Mouse (Mus musculus): ENCODE data around the gene Sh3bgrl2.

Gene Sh3bgrl2

GRCm38 (mm10) chr9:83635997-83636396 is 87.9 kb downstream of the Sh3bgrl2 start:
- DNase-seq: no peak

- no peak for DNase-seq
Measured at GRCm38 (mm10) chr9:83643139-83643538, 95.0 kb downstream of the Sh3bgrl2 start.

GRCm38 (mm10) chr9:83643833-83644232 is 95.7 kb downstream of the Sh3bgrl2 start:
- no peak for DNase-seq

- no peak for DNase-seq
Measured at GRCm38 (mm10) chr9:83646215-83646614, 98.1 kb downstream of the Sh3bgrl2 start.

GRCm38 (mm10) chr9:83646691-83647090 is 98.6 kb downstream of the Sh3bgrl2 start:
- DNase-seq: no peak

DNA sequence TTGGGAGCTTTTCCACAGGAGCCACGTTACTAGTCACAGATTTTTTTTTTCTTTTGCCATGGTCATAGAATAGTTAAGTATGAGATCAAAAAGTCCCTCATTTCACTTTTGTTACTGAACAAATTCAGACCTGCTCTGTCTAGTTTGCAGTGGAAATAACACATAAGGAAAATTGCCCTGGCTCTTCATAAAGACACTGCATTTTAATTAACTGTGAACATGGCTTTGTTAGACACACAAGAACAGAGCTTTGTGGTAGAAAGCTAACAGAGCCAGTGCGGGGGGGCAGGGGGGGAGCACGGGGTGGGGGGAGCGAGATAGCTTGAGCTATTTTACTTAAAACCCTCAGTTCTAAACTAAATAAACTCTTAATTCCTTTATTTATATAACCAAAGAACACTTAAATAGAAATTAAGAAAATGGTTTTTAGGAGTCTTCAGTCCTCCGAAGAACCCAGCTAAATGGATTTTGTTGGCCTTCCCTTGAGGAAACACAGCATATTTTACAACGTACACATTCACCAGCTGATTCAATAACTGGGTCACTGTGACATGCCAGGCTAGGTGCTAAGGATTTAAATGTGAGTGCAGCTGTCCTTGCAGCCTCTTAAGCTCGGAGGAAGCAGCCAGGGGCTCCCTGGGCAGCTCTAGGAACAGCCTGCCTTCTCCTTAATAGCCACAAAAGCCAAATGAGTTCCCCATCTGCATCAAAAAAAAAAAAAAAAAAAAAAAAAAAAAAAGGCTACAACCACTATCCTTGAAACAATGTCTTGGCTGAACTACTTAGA is 100.0 kb downstream of the Sh3bgrl2 start:
- DNase-seq: no peak

- DNase-seq: no peak
Measured at GRCm38 (mm10) chr9:83648733-83649132, 100.6 kb downstream of the Sh3bgrl2 start.

DNA sequence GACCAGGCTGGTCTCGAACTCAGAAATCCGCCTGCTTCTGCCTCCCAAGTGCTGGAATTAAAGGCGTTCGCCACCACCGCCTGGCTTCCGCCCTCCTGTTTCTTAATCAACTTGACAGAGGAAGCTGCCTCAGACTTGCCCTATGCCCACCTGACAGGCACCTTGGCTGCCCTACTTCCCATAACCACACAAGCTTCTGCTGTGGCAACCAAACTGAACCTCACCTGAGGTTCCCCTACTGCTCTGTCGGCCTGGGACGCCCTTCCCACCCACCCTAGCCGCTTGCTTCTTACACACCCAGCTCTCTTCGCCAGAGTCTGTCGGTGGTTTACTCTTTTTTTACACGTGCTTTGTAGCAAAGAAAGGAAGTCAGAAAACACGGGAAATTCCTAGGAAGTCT is 103.9 kb downstream of the Sh3bgrl2 start:
- DNase-seq: no peak

GRCm38 (mm10) chr9:83652590-83653172 is 104.6 kb downstream of the Sh3bgrl2 start:
- peak; percentile 9 for DNase-seq

DNA sequence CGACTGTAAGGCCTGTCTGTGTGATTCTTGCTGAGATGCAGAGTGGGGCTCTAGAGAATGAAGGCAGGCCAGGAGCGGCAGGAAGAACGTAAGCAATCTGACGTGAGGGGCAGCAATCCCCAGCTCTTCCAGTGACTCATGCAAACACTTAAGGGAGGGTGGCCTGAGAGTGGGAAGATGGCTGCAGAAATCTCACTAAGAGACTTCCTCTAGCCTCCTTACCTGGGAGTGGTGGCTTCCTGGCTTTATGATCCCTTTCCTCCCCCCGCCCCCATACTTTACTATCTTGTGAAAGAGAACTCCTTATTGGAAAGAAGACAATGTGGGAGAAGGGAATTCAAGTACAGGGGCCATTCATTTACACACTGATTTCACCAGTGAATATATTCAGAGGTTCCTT is 106.5 kb downstream of the Sh3bgrl2 start:
- DNase-seq: no peak

DNA sequence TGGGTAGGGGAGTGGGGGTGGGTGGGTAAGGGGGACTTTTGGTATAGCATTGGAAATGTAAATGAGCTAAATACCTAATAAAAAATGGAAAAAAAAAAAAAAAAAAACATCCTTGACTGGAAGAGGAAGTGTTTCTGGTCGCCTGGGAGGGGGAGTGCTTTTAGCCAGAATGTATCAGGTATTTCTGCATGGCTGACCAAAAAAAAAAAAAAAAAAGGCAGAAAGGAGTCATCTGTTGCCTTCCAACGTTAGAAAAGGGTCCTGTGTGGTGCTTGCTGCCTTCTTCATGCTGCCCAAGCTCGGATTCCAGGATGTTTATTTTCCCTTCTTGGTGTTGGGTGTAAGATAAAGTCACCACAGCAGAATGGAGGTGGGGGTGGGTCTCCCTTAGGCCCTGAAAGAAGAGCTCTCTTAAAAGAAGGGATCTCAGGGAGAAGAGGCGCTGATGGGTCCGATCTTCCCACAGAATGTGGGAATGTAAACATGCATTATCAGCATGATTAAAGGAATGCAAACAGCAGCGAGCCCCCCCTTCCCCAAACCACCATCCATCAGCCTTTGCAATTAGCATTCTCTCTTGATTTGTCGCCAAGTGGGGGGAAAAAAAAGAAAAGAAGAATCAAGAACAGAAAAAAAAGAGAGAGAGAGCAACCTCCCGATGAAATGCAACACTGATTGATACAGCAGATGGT is 109.0 kb downstream of the Sh3bgrl2 start:
- no peak for DNase-seq

- DNase-seq: no peak
Measured at GRCm38 (mm10) chr9:83657652-83658002, 109.5 kb downstream of the Sh3bgrl2 start.

DNA sequence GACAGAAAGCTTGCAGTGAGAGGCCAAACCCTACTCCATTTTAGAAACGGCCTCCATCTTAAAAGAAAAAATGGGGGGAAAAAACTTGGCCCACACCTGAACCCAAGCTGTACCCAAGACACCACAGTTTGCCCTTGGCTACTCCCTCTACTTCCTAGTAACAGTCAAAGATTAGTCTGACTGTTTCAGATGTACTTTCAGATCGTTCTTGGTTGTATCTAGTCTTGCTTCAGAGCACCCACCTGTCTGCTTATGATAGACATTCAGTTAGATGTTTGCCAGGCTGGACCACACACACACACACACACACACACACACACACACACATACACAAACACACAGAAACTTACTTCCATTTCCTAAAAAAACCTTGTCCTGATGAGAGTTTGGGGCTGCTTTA is 111.0 kb downstream of the Sh3bgrl2 start:
- no peak for DNase-seq

DNA sequence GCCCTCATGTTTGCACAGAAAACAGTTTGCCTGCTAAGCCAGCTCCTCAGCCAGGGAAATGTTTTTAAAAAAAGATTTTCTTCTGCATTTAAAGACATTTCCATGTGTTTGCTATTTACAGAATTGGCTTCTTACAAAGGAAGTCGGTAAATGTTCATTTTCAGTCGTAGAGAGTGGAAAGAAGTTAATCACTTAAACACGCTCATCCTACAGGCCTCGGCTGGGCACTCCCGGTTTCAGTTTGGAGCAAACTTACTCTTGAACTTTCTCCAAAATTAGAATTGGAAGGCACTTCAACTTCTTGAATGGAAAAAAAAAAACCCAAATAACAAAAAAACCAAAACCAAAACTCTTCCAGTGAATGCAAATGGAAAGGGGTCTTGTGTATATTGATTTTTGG is 113.7 kb downstream of the Sh3bgrl2 start:
- DNase-seq: no peak

GRCm38 (mm10) chr9:83663981-83664897 is 116.1 kb downstream of the Sh3bgrl2 start:
- DNase-seq: no peak

DNA sequence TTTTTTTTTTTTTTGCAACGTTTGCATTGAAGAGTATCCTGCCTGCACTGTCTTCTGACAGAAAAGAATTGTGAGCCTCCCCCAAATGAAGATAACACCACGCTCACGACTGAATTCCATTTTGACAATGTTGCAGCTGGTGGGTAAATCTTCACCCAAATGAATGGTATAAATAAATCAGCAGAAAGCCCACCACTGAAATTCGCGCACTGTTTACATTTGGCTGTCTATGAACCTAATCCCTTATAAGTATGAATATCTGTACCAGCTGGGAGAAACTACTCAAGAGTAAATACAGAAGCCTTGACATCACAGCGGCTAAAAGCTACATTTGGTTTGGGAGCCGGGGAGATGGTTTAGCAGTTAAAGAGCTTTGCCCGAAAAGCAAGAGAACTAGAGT is 116.8 kb downstream of the Sh3bgrl2 start:
- no peak for DNase-seq

GRCm38 (mm10) chr9:83667031-83667430 is 118.9 kb downstream of the Sh3bgrl2 start:
- DNase-seq: no peak

DNA sequence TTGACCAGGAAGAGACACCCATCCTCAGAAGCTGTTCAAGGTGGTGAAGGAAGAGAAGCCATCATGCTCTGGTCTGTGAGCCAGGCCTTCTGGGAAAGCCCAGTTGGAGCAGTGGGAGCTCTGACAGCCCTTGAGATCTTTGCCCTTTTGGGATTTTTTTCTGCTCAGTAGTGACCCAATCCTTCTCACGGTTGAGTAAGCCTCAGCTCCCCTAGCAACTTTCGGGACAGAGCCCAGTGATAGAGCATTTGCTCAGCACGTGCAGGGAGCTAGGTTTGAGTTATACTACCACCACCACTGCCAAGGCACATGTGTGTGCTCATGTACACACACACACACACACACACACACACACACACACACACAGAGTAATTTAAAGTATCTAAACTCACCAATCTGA is 131.5 kb downstream of the Sh3bgrl2 start:
- DNase-seq: no peak

DNA sequence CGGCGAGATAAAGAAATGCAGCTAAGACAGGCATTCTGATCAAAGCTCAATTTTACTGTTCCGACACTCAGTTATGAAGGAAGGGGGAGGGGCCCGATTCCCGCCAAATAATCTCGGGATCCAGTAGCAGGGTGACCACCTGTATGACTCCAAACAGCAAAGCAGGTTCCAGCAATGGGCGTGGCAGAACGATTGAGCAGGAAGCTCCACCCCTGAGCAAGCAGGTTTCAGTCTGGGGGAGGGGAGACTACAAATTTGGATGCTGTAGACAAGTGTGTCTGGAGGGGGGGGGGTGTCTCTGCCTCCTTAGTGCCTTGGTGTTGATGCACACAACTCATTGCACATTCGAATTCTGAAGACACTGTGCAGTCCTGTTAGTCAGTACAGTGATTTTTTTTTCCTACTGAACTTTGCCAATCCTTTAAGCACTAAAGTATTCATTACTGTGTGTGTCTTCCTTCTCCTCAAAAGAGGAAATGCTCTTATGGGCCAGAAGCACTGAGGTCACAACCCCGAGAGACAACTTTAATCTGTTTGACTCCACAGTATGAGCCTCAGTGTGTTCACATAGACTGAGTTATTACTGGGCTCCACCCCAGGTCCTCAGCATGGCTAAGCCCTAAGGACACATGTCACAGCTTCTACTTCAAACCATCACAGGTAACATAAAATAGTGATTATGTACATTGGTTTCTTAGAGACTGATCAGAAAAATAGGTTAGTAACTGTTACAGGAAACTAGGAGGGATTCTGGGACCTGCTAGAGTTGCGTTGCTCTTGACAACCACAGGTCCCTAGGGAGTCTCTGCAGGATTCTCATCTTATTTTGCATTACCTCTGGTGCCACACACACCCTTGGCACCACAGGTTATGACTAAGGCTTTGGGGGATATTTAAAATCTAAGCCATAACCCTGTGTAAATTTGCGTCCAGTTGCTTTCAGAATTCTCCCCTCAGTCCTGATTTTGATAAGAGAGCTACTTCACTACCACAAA is 133.8 kb downstream of the Sh3bgrl2 start:
- no peak for DNase-seq

DNA sequence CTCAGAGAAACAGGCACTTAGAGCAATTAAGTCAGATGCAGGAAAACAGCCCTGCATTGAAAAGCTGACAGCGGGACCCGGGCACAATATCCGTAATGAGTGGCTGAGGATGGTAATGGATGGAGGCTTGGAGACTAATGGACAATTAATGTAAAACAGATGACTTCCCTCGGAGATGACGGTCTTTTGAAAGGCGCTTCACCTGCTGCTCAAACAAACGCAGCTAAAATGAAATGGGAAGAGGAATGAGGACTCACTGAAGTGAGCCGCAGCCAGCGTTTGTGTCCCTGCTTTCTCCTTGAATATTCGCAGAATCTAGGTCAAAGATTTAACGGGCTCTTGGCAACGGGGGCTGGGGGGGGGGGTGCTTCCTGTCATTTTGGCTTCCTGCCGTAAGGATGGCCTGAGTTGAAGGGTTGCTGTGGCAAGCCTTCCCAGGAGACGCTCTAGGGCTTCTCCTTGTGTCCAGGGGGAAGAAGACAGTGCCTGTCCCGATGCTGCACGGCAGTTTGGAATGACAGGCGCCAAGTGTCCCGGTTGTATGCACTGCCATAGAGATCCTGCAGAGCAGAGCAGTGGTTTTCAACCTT is 138.5 kb downstream of the Sh3bgrl2 start:
- no peak for DNase-seq

GRCm38 (mm10) chr9:83687904-83688303 is 139.8 kb downstream of the Sh3bgrl2 start:
- no peak for DNase-seq
